Mouse (Mus musculus): ENCODE measurements around the gene Lpar5.

The Lpar5 gene

GRCm38 (mm10) chr6:125084424-125084823, 16.7 kb downstream of the Lpar5 start:
- DNase-seq (ENCODE audit: low spot score in 2 of 2) = no peak

GRCm38 (mm10) chr6:125087937-125088336, 20.2 kb downstream of the Lpar5 start:
- no peak for DNase-seq (ENCODE audit: low spot score in 2 of 2)

GRCm38 (mm10) chr6:125088561-125089321, 21.0 kb downstream of the Lpar5 start:
- peak; percentile 74 to 81 for DNase-seq (ENCODE audit: low spot score in 2 of 2)

- DNase-seq (ENCODE audit: low spot score in 2 of 2) = peak; percentile 78 to 89
Measured at GRCm38 (mm10) chr6:125089521-125090321, 22.0 kb downstream of the Lpar5 start.

GRCm38 (mm10) chr6:125090341-125091085, 22.8 kb downstream of the Lpar5 start:
- DNase-seq (ENCODE audit: low spot score in 2 of 2) = no peak

- no peak for DNase-seq (ENCODE audit: low spot score in 2 of 2)
Measured at GRCm38 (mm10) chr6:125092372-125092771, 24.7 kb downstream of the Lpar5 start.

GRCm38 (mm10) chr6:125094843-125095242, 27.1 kb downstream of the Lpar5 start:
- no peak for DNase-seq (ENCODE audit: low spot score in 2 of 2)

- DNase-seq (ENCODE audit: low spot score in 2 of 2) = peak; percentile 93 to 95
Measured at GRCm38 (mm10) chr6:125095391-125096278, 27.9 kb downstream of the Lpar5 start, which contains the start of gene Chd4. Gene Chd4, plus strand, starts transcription at chr6:125095981.

GRCm38 (mm10) chr6:125096279-125096596, 28.5 kb downstream of the Lpar5 start:
- DNase-seq (ENCODE audit: low spot score in 2 of 2) = no peak

- peak; percentile 55 to 69 for DNase-seq (ENCODE audit: low spot score in 2 of 2)
Measured at GRCm38 (mm10) chr6:125096597-125097345, 29.1 kb downstream of the Lpar5 start.

GRCm38 (mm10) chr6:125097346-125097689, 29.6 kb downstream of the Lpar5 start:
- DNase-seq (ENCODE audit: low spot score in 2 of 2) = no peak

GRCm38 (mm10) chr6:125097951-125098350, 30.2 kb downstream of the Lpar5 start:
- DNase-seq (ENCODE audit: low spot score in 2 of 2) = no peak

- no peak for DNase-seq (ENCODE audit: low spot score in 2 of 2)
Measured at GRCm38 (mm10) chr6:125098513-125098912, 30.8 kb downstream of the Lpar5 start.

GRCm38 (mm10) chr6:125099421-125099971, 31.8 kb downstream of the Lpar5 start:
- DNase-seq (ENCODE audit: low spot score in 2 of 2) = no peak

GRCm38 (mm10) chr6:125101444-125101843, 33.7 kb downstream of the Lpar5 start:
- DNase-seq (ENCODE audit: low spot score in 2 of 2) = no peak

- no peak for DNase-seq (ENCODE audit: low spot score in 2 of 2)
Measured at GRCm38 (mm10) chr6:125104223-125104622, 36.5 kb downstream of the Lpar5 start.

GRCm38 (mm10) chr6:125107705-125108104, 40.0 kb downstream of the Lpar5 start:
- DNase-seq (ENCODE audit: low spot score in 2 of 2) = no peak

GRCm38 (mm10) chr6:125109371-125109770, 41.7 kb downstream of the Lpar5 start:
- no peak for DNase-seq (ENCODE audit: low spot score in 2 of 2)

GRCm38 (mm10) chr6:125110927-125111326, 43.2 kb downstream of the Lpar5 start:
- DNase-seq (ENCODE audit: low spot score in 2 of 2) = no peak

- DNase-seq (ENCODE audit: low spot score in 2 of 2) = no peak
Measured at GRCm38 (mm10) chr6:125112553-125112952, 44.8 kb downstream of the Lpar5 start.

Data from urinary bladder, postnatal 4 days (tissue).